Mouse (Mus musculus) lung, embryonic 15.5 days (tissue): ENCODE measurements around the gene Actr1a. TPM values are rescaled to one million over a fixed set of nuclear protein-coding genes. Genes with fewer than 3 reads are reported as not detected.

ENCODE experiments used
- ATAC-seq: fragments of 200-750 bp; cut with Nextera tagmentation; 2 replicates; pipeline ENCODE4 v1.8.0; 2017; ENCODE audit warnings: moderate number of reproducible peaks, borderline replicate concordance; ENCODE audit not compliant: low FRiP score, low TSS enrichment; ENCODE audit errors: extremely low read depth
- H3K27ac ChIP-seq: fragments of 300-500 bp; sonication (generic); 2 replicates; pipeline ENCODE4 v1.5.1; 2015; ENCODE audit warnings: moderate library complexity, mild to moderate bottlenecking, inconsistent platforms
- H3K27me3 ChIP-seq: fragments of 300-500 bp; sonication (generic); 2 replicates; pipeline ENCODE4 v1.6.1; 2015; ENCODE audit warnings: inconsistent platforms
- H3K36me3 ChIP-seq: fragments of 300-500 bp; sonication (generic); 2 replicates; pipeline ENCODE4 v1.6.1; 2015; ENCODE audit warnings: inconsistent platforms
- H3K4me1 ChIP-seq: fragments of 300-500 bp; sonication (generic); 2 replicates; pipeline ENCODE4 v1.6.1; 2015; ENCODE audit warnings: inconsistent platforms
- H3K4me2 ChIP-seq: fragments of 300-500 bp; sonication (generic); 2 replicates; pipeline ENCODE4 v1.6.1; 2015; ENCODE audit warnings: inconsistent platforms, mild to moderate bottlenecking, moderate library complexity
- H3K4me3 ChIP-seq: fragments of 300-500 bp; sonication (generic); 2 replicates; pipeline ENCODE4 v1.5.1; 2015; ENCODE audit warnings: mild to moderate bottlenecking, inconsistent platforms
- H3K9ac ChIP-seq: fragments of 300-500 bp; sonication (generic); 2 replicates; pipeline ENCODE4 v1.6.1; 2015; ENCODE audit warnings: inconsistent platforms
- H3K9me3 ChIP-seq: fragments of 300-500 bp; sonication (generic); 2 replicates; pipeline ENCODE4 v1.6.1; 2016; ENCODE audit warnings: inconsistent platforms
- WGBS: fragments of 180-500 bp; shearing (Covaris S2); methylation state at CpG from one replicate; pipeline ENCODE4 v1.1.7; 2015; 5-methylcytosine and 5-hydroxymethylcytosine counted together
- polyA plus RNA-seq: library from polyadenylated mRNA; unstranded; fragments of >200 nt; fragmentation: Nextera tagmentation; extraction: Ambion mirVana; gene quantifications from 2 replicates; pipeline ENCODE4 v1.2.1, GENCODE M21; 2015

Actr1a gene
- polyA plus RNA-seq, 1 experiment from 2014 or later, result 139 TPM

DNA sequence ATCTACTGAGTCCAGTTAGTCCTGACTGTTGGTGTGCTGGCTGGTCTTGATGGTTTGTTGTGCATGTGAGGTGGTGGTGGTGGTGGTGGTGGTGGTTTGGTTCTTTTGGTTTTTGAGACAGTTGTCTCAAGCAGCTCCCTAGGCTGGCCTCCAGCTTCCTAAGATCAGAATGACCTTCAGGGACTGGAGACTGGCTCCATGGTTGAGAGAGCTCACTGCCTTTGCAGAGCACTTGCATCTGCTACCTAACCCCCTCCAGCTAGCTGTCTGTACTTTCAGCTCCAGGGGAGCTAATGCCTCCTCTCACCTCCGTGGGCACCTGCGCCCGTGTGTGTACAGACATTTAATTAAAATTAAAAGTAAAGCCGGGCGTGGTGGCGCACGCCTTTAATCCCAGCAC lies 24.9 kb upstream of the Actr1a start:
- Histone ChIP-seq H3K27me3 (no peaks in the 10 kb centered on the region), H3K4me2 (no peak overlapping the region), H3K4me3 (no peak overlapping the region), H3K27ac (no peak overlapping the region), H3K9me3 (no peaks in the 10 kb centered on the region), H3K9ac (no peak overlapping the region), H3K36me3 (0 out of 2 replicates have a peak, but pooled peaks cover 5% of the 10 kb centered on the region), H3K4me1 (peaks cover 37% of the 10 kb centered on the region)
- ATAC-seq, result no peak
- 91% methylated on average over 7 of the region's 7 CpGs for WGBS

DNA sequence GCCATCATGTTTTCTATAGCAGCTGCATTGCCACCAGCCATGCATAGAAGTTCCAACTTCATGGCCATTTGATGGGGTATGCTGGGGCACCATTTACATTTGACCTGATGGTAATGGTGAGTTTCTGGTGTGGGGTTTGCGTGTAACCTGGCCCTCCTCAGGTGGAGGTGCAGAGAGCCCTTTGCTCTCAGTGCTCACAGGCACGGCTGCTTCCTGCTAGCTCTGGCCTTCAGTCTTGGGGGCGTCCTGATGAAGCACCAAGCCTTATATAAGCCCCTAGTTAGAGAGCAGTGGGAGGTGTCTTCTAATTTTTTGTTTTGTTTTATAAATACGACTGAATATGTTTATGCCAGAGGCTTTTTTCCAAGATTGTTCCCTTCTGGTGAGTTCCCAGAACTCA lies 22.5 kb upstream of the Actr1a start:
- no peaks in the 10 kb centered on the region for H3K36me3 ChIP-seq
- H3K9me3 ChIP-seq, result no peaks in the 10 kb centered on the region
- no peak overlapping the region for H3K9ac ChIP-seq
- WGBS, result 55% methylated on average over 4 of the region's 4 CpGs
- H3K27ac ChIP-seq, result 0 out of 2 replicates have a peak overlapping the region, but pooled peaks have one; percentile 5
- ATAC-seq, result no peak
- peaks cover 26% of the 10 kb centered on the region for H3K4me1 ChIP-seq
- no peak overlapping the region for H3K4me3 ChIP-seq
- H3K27me3 ChIP-seq, result no peaks in the 10 kb centered on the region
- no peak overlapping the region for H3K4me2 ChIP-seq

DNA sequence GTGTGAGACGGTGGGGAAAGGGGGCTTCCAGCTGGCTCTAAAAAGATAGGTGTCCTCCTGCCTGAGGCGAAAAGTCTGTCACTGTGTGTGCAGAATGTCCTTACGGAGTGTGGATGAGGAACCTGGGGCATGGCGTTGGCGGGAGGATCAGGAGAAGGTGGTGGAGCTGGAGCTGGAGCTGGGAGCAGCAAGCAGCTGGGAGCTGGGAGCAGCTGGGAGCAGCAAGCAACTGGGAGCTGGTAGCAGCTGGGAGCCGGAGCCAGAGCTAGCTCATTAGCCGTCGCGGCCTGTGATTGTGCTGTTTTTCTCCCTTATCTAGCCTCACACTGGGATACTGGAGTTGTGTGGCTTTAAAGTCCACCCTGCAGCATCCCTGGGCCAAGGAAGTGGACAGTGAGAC lies 20.7 kb upstream of the Actr1a start:
- Histone ChIP-seq H3K9ac (no peak overlapping the region), H3K9me3 (no peaks in the 10 kb centered on the region), H3K27ac (no peak overlapping the region), H3K4me3 (no peak overlapping the region), H3K4me1 (peaks cover 10% of the 10 kb centered on the region; the same call in 1 of the 2 replicates), H3K4me2 (no peak overlapping the region), H3K36me3 (no peaks in the 10 kb centered on the region), H3K27me3 (no peaks in the 10 kb centered on the region)
- ATAC-seq, result no peak
- 64% methylated on average over 9 of the region's 9 CpGs for WGBS

DNA sequence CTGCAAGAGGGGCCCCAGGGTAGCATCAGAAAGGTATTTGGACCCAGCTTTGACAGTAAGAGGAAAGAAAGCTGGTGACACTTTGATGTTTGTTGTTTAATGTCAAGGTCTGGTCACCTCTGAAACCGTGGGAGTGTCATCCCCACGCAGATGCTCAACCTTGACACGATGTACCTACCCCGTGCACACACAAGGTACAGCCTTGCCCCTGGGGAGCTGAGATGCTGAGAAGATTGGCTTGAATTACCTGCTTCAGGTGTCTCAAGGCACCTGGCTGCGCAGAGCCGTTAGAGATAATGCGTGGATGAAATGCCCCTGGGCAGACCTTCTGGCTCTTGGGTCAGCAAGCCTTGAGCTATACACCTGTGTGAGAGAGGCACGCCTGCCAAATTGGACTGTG lies 18.9 kb upstream of the Actr1a start:
- Histone ChIP-seq H3K4me3 (no peak overlapping the region), H3K36me3 (peaks cover 4% of the 10 kb centered on the region; the same call in 1 of the 2 replicates), H3K4me2 (no peak overlapping the region), H3K9me3 (no peaks in the 10 kb centered on the region), H3K27ac (no peak overlapping the region), H3K27me3 (no peaks in the 10 kb centered on the region), H3K4me1 (0 out of 2 replicates have a peak, but pooled peaks cover 9% of the 10 kb centered on the region), H3K9ac (no peak overlapping the region)
- 89% methylated on average over 8 of the region's 8 CpGs for WGBS
- no peak for ATAC-seq

DNA sequence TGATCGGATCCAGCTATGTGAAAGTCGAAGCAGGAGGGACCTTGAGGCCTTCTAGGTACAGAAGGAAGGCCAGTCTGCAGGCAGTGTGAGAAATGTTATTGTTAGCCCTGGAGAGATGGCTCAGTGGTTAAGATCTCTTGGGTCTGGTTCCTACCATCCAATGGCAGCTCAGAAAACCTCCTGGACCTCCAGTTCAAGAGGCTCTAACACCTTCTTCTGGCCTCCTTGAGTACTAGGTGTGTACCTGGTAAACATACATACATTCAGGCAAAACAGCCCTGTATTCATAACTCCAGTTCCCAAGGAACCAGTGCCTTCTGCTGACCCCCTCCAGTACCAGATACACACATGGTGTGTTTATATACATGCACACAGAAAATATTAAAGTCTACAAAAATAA lies 18.4 kb upstream of the Actr1a start:
- H3K4me2 ChIP-seq, result no peak overlapping the region
- H3K9me3 ChIP-seq, result no peaks in the 10 kb centered on the region
- no peaks in the 10 kb centered on the region for H3K27me3 ChIP-seq
- H3K9ac ChIP-seq, result no peak overlapping the region
- peaks cover 4% of the 10 kb centered on the region; the same call in 1 of the 2 replicates for H3K36me3 ChIP-seq
- H3K4me3 ChIP-seq, result no peak overlapping the region
- ATAC-seq, result no peak
- 81% methylated on average over 2 of the region's 2 CpGs for WGBS
- no peak overlapping the region for H3K27ac ChIP-seq
- 0 out of 2 replicates have a peak, but pooled peaks cover 13% of the 10 kb centered on the region for H3K4me1 ChIP-seq

DNA sequence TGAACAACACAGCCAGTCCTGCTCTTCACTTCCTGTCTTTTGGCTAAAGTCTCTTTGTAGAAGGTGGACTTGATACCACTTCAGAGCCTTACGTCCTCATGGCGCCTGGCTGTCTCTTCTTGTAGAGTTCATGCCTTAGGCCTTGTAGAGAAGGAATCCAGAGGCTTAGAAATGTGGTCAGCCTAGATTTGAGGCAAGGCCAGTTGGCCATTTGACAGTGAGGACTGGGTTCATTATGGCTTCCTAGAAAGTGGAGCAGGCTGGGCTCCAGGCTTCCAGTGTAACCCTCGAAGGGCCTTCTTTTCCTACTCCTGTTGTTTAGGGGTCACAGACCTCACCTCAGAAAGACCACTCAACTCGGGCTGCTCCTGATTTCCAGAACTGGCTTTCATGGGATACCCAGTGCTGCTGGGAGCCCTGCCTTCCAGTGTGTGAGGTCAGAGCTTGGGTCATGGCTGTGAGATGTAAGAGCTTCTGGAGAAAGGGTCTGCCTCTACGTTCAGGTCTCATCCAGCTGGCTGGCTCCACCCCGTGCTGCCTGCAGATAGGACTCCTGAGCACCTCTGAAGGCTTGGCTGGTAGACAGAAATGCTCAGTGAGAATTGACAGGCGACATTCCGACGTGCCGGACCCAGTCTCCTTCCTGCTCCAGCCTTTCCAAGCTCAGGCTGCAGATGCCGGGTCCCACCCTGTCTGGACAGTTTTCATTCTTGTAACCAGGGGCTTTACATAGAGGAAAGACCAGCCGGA lies 16.7 kb upstream of the Actr1a start:
- H3K9me3 ChIP-seq, result no peaks in the 10 kb centered on the region
- no peak overlapping the region for H3K4me3 ChIP-seq
- no peak overlapping the region for H3K4me2 ChIP-seq
- WGBS, result 79% methylated on average over 12 of the region's 12 CpGs
- H3K4me1 ChIP-seq, result 0 out of 2 replicates have a peak, but pooled peaks cover 10% of the 10 kb centered on the region
- peaks cover 8% of the 10 kb centered on the region for H3K36me3 ChIP-seq
- H3K27ac ChIP-seq, result no peak overlapping the region
- H3K9ac ChIP-seq, result no peak overlapping the region
- H3K27me3 ChIP-seq, result no peaks in the 10 kb centered on the region
- ATAC-seq, result no peak

DNA sequence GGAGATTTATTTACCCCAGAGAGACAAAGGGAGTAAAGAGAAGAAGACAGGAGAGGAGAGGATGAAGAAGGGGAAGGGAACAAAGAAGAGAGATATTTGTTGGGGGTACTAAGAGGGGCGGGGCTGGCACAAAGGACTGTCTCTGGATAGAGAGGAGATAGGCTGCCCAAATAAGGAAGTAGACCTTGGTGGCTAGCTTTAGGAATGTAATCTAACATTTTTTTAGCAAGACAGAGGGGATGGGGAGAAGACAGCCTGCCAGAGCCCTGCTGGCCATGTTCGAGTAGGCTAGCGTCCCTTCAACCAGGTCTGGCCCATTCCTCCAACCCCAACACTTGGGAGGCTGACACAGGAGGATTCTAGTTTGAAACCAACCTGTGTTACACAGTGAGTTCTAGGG lies 14.0 kb upstream of the Actr1a start:
- WGBS, result 67% methylated on average over 3 of the region's 3 CpGs
- ATAC-seq, result no peak
- Histone ChIP-seq H3K4me1 (0 out of 2 replicates have a peak, but pooled peaks cover 10% of the 10 kb centered on the region), H3K36me3 (peaks cover 29% of the 10 kb centered on the region), H3K4me2 (no peak overlapping the region), H3K9ac (no peak overlapping the region), H3K4me3 (no peak overlapping the region), H3K27me3 (no peaks in the 10 kb centered on the region), H3K27ac (no peak overlapping the region), H3K9me3 (no peaks in the 10 kb centered on the region)

DNA sequence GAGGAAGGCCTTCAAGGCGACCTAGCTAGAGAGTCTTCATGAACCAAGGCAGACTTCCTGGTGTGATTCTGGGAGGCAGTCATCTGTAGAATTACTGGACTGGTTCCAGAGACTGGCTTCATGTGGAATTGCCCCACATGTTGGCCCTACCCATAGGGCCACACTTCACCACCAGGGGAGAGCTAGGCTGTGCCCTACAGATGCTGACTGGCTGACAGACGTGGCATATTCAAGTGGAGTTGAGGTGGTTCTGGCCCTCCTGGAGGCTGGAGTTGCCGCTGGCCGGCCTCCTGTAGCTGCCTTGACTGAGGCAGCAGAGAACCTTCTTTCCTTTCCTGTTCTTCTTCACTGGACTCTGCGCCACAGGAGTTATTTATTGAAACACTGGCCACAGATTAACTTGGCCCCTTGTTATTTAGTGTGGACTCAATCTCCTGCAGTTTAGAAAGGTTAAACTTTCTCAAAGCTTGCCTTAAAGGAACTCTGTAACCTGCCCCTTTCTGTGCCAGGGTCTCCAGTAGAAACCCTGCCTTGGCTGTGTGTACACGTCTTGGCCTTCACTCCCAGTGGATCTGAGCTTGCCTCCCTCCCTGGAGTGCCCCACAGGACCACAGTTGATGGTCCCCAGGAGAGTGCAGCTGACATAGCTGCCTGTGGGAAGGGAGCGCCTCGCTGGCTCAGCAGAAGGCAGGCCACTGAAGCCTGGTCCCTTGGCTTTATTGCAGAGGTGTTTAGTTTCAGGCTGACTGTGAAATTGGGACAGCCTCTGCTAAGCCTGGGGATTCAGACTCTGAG lies 11.2 kb upstream of the Actr1a start:
- WGBS, result 75% methylated on average over 8 of the region's 8 CpGs
- 0 out of 2 replicates have a peak, but pooled peaks cover 10% of the 10 kb centered on the region for H3K4me1 ChIP-seq
- H3K4me3 ChIP-seq, result no peak overlapping the region
- no peak overlapping the region for H3K9ac ChIP-seq
- no peaks in the 10 kb centered on the region for H3K27me3 ChIP-seq
- H3K4me2 ChIP-seq, result no peak overlapping the region
- no peak for ATAC-seq
- peaks cover 47% of the 10 kb centered on the region for H3K36me3 ChIP-seq
- no peak overlapping the region for H3K27ac ChIP-seq
- H3K9me3 ChIP-seq, result no peaks in the 10 kb centered on the region

DNA sequence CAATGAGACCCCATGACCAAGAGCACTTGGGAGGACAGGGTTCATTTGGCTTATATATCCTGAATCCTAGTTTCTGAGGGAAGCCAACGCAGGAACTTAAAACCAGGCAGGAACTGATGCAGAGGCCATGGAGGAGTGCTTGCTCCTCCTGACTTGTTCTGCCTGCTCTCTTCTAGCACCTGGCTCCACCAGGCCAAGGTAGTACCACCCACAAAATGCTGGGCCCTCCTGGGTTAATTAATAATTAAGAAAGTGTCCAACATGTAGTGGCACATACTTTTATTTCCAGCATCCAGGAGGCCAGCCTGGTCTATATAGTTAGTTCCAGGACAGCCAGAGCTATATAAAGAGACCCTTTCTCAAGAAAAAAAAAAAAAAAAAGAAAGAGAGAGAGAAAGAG lies 8.5 kb upstream of the Actr1a start:
- Histone ChIP-seq H3K4me2 (no peak overlapping the region), H3K36me3 (peaks cover 50% of the 10 kb centered on the region), H3K4me1 (peaks cover 14% of the 10 kb centered on the region), H3K27ac (no peak overlapping the region), H3K9me3 (no peaks in the 10 kb centered on the region), H3K9ac (no peak overlapping the region), H3K4me3 (no peak overlapping the region), H3K27me3 (no peaks in the 10 kb centered on the region)
- 91% methylated on average over 1 of the region's 1 CpGs for WGBS
- no peak for ATAC-seq

DNA sequence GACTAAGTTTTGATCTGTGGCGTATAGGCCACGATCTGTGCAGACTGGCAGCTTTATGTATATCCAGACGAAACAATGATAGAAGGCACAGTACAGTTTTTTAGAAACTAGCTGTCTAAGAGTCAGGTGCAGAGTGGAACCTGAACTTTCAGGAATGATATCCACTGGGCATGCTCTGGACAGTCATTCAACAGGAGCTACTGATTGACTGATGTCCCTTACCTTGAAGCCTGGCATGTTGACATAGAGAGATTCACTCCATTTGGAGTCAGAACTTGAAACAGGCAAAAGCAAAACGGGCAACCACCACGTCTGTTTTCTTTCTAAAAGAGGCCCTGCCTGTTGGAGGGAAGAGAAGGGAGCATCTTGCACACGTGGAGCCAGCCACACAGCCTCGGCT lies 5.0 kb upstream of the Actr1a start:
- Histone ChIP-seq H3K4me2 (no peak overlapping the region), H3K4me1 (peaks cover 35% of the 10 kb centered on the region), H3K36me3 (peaks cover 35% of the 10 kb centered on the region), H3K9ac (no peak overlapping the region), H3K27ac (no peak overlapping the region), H3K27me3 (no peaks in the 10 kb centered on the region), H3K4me3 (no peak overlapping the region), H3K9me3 (no peaks in the 10 kb centered on the region)
- 83% methylated on average over 7 of the region's 7 CpGs for WGBS
- ATAC-seq, result no peak

DNA sequence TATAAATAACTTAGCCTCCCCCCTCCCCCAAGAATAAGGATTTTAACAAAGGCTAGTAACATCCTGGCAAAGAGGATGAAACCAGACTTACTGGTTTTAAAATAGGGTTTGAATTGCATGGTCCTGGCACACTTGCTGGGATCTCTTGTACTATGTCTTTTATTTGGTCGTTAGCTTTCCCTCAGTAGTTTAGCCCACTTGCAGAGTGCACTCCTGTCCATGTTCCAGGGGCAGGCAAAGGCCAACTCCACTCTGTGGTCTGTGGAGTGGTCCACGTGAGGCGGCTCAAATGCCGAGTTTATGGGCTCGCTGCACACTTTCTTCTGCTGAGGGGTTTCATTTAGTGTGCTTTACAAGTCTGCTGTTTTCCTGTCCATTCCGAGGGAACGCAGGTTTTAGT lies 4.3 kb upstream of the Actr1a start:
- WGBS, result 61% methylated on average over 7 of the region's 7 CpGs
- no peak overlapping the region for H3K4me3 ChIP-seq
- H3K4me2 ChIP-seq, result no peak overlapping the region
- H3K27me3 ChIP-seq, result no peaks in the 10 kb centered on the region
- peaks cover 28% of the 10 kb centered on the region for H3K36me3 ChIP-seq
- no peak for ATAC-seq
- no peaks in the 10 kb centered on the region for H3K9me3 ChIP-seq
- no peak overlapping the region for H3K27ac ChIP-seq
- H3K9ac ChIP-seq, result no peak overlapping the region
- H3K4me1 ChIP-seq, result peaks cover 35% of the 10 kb centered on the region

DNA sequence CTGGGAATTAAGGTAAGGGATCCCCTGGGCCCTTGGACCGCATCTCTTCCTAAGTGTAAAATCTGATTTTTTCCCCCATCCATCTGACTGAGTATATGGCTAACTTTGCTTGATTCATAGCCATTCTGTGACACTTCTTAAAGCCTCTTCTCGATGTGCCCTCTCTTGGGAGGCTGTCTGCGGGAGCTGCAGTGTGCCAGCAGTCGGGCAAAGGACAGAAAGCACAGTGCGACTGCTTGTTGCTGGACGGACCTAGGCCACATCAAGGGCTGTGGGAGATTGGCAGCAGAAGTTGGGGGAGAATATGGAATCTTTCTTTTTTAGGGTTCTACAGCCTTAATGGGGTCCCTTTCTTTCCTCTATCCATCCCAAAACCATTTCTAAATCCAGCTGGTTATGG lies 3.8 kb upstream of the Actr1a start:
- H3K9ac ChIP-seq, result no peak overlapping the region
- peaks cover 39% of the 10 kb centered on the region for H3K4me1 ChIP-seq
- peaks cover 24% of the 10 kb centered on the region for H3K36me3 ChIP-seq
- no peak overlapping the region for H3K4me3 ChIP-seq
- WGBS, result 74% methylated on average over 6 of the region's 6 CpGs
- H3K9me3 ChIP-seq, result no peaks in the 10 kb centered on the region
- no peak for ATAC-seq
- peak overlapping the region; percentile 14; the same call in 1 of the 2 replicates for H3K4me2 ChIP-seq
- no peaks in the 10 kb centered on the region for H3K27me3 ChIP-seq
- H3K27ac ChIP-seq, result no peak overlapping the region
